Mouse (Mus musculus) cortical plate, adult 2 months (tissue): ENCODE results near the gene Gprc5b.

Experiments
- CTCF ChIP-seq: fragments of 200-500 bp; IDR thresholded peaks from 2 replicates; pipeline ENCODE4 v1.5.1; 2011; ENCODE audit warnings: mild to moderate bottlenecking, control low read depth, low read length; ENCODE audit not compliant: insufficient read depth; ENCODE audit errors: extremely low read depth
- POLR2A ChIP-seq: fragments of 200-500 bp; IDR thresholded peaks from 2 replicates; pipeline ENCODE4 v1.6.1; 2011; ENCODE audit warnings: mild to moderate bottlenecking, low read length, control low read depth; ENCODE audit not compliant: insufficient read depth; ENCODE audit errors: extremely low read depth

GRCm38 (mm10) chr7:118981831-118982230 is 13.2 kb downstream of the Gprc5b start:
- TF ChIP-seq CTCF, result no peak
- TF ChIP-seq POLR2A, result no peak
